ENCODE assay signal across 24 mouse cellular contexts in genomic region chr7:138457964-138458363, GRCm38 (mm10).
DNase-seq lines count a peak whose midpoint lies in the region; ATAC-seq and TF ChIP-seq lines count a peak whose summit lies in the region.
"Had no signal": no experiment of that assay in that cellular context is flagged by ENCODE, and none has a peak within 500 bp of the region (broad histone marks: within the 10 kb centered on the region; RNA-seq: fewer than 3 reads in every experiment).

No protein-coding gene starts in this region.

- no peak overlapping the region for H3K9ac ChIP-seq in midbrain, embryonic 13.5 days (replicated peaks)
- no peak overlapping the region for H3K9ac ChIP-seq in midbrain, embryonic 11.5 days (ENCODE audit: low read length)
- H3K9ac ChIP-seq in midbrain, embryonic 14.5 days (replicated peaks; ENCODE audit: low read length): no peak overlapping the region
- no peak overlapping the region for H3K9ac ChIP-seq in midbrain, postnatal 0 days (replicated peaks; ENCODE audit: low read length, poor library complexity, severe bottlenecking)
- H3K9ac ChIP-seq: forebrain, embryonic 15.5 days; heart, embryonic 13.5 days; hindbrain, embryonic 14.5 days had no signal

- H3K4me1 ChIP-seq in midbrain, embryonic 13.5 days (replicated peaks): peaks cover 12% of the 10 kb centered on the region
- H3K4me1 ChIP-seq in midbrain, embryonic 11.5 days (ENCODE audit: control insufficient read depth, insufficient read depth, low read length): no peaks in the 10 kb centered on the region
- H3K4me1 ChIP-seq in midbrain, embryonic 14.5 days (ENCODE audit: control insufficient read depth, insufficient read depth, low read length): 0 out of 2 replicates have a peak, but pooled peaks cover 3% of the 10 kb centered on the region
- H3K4me1 ChIP-seq in midbrain, postnatal 0 days (ENCODE audit: insufficient read depth, low read length): peaks cover 7% of the 10 kb centered on the region; the same call in 1 of the 2 replicates
- H3K4me1 ChIP-seq: heart, embryonic 10.5 days; heart, embryonic 13.5 days had no signal

- H3K4me2 ChIP-seq in midbrain, embryonic 13.5 days (replicated peaks): no peak overlapping the region
- H3K4me2 ChIP-seq in midbrain, embryonic 11.5 days: no peak overlapping the region
- H3K4me2 ChIP-seq in midbrain, embryonic 14.5 days (ENCODE audit: low read length): no peak overlapping the region
- H3K4me2 ChIP-seq in midbrain, postnatal 0 days (ENCODE audit: low read depth, low read length, poor library complexity, severe bottlenecking): no peak overlapping the region
- H3K4me2 ChIP-seq: forebrain, embryonic 15.5 days; heart, embryonic 13.5 days; hindbrain, embryonic 14.5 days had no signal

- H3K27me3 ChIP-seq in midbrain, embryonic 13.5 days: no peaks in the 10 kb centered on the region
- no peaks in the 10 kb centered on the region for H3K27me3 ChIP-seq in midbrain, embryonic 11.5 days (ENCODE audit: control insufficient read depth, insufficient read depth, low read length)
- no peaks in the 10 kb centered on the region for H3K27me3 ChIP-seq in midbrain, embryonic 14.5 days (ENCODE audit: control insufficient read depth, insufficient read depth, low read length)
- H3K27me3 ChIP-seq in midbrain, postnatal 0 days (ENCODE audit: insufficient read depth, low read length): no peaks in the 10 kb centered on the region
- H3K27me3 ChIP-seq: forebrain, embryonic 15.5 days had no signal

- peak overlapping the region; percentile 36 for H3K27ac ChIP-seq in midbrain, embryonic 13.5 days
- no peak overlapping the region for H3K27ac ChIP-seq in midbrain, embryonic 11.5 days (ENCODE audit: low read depth, low read length)
- H3K27ac ChIP-seq in midbrain, embryonic 14.5 days (replicated peaks; ENCODE audit: low read depth, low read length): 0 out of 2 replicates have a peak overlapping the region, but pooled peaks have one; percentile 49
- 0 out of 2 replicates have a peak overlapping the region, but pooled peaks have one; percentile 12 for H3K27ac ChIP-seq in midbrain, postnatal 0 days (ENCODE audit: low read depth, low read length)
- H3K27ac ChIP-seq: forebrain, embryonic 10.5 days; forebrain, embryonic 15.5 days; heart, adult 2 months; heart, embryonic 10.5 days; heart, embryonic 13.5 days; hindbrain, embryonic 14.5 days had no signal

- peak; percentile 84 for ATAC-seq in midbrain, embryonic 13.5 days
- ATAC-seq in midbrain, embryonic 11.5 days (ENCODE audit: low FRiP score): no peak
- ATAC-seq in midbrain, embryonic 14.5 days (ENCODE audit: low FRiP score, low TSS enrichment): peak; percentile 48; the same call in 1 of the 2 replicates
- no peak; the same call in 1 of the 2 replicates for ATAC-seq in midbrain, postnatal 0 days (ENCODE audit: low FRiP score)
- ATAC-seq: activated CD4-positive, CD25-positive, alpha-beta regulatory T cell, adult 4 months; CD4-positive, CD25-positive, alpha-beta regulatory T cell, adult 4 months; forebrain, embryonic 15.5 days had no signal

- TF ChIP-seq POLR2A in brain, embryonic 14.5 days (IDR thresholded peaks at IDR 0.05; ENCODE audit: borderline replicate concordance, extremely low read depth, insufficient read depth, insufficient read length, poor library complexity, severe bottlenecking): no peak

- H3K36me3 ChIP-seq in midbrain, embryonic 13.5 days: no peaks in the 10 kb centered on the region
- no peaks in the 10 kb centered on the region for H3K36me3 ChIP-seq in midbrain, embryonic 11.5 days (ENCODE audit: control insufficient read depth, insufficient read depth, low read length)
- no peaks in the 10 kb centered on the region for H3K36me3 ChIP-seq in midbrain, embryonic 14.5 days (ENCODE audit: control insufficient read depth, insufficient read depth, low read length)
- no peaks in the 10 kb centered on the region for H3K36me3 ChIP-seq in midbrain, postnatal 0 days (ENCODE audit: insufficient read depth, low read length)
- H3K36me3 ChIP-seq: forebrain, embryonic 10.5 days; forebrain, embryonic 15.5 days; heart, embryonic 10.5 days; heart, embryonic 13.5 days had no signal

- WGBS in midbrain, embryonic 13.5 days: 31% methylated on average over 7 of the region's 7 CpGs
- WGBS in midbrain, embryonic 11.5 days: 40% methylated on average over 7 of the region's 7 CpGs
- 29% methylated on average over 7 of the region's 7 CpGs for WGBS in midbrain, embryonic 14.5 days
- 18% methylated on average over 7 of the region's 7 CpGs for WGBS in midbrain, postnatal 0 days

- no peaks in the 10 kb centered on the region for H3K9me3 ChIP-seq in midbrain, embryonic 13.5 days
- no peaks in the 10 kb centered on the region for H3K9me3 ChIP-seq in midbrain, embryonic 11.5 days (ENCODE audit: control insufficient read depth, low read length)
- no peaks in the 10 kb centered on the region for H3K9me3 ChIP-seq in midbrain, embryonic 14.5 days (ENCODE audit: control insufficient read depth, low read length)
- no peaks in the 10 kb centered on the region for H3K9me3 ChIP-seq in midbrain, postnatal 0 days (ENCODE audit: low read length)
- H3K9me3 ChIP-seq: forebrain, embryonic 10.5 days; forebrain, embryonic 15.5 days; heart, embryonic 10.5 days; heart, embryonic 13.5 days had no signal

- no peak for DNase-seq in midbrain, embryonic 11.5 days (ENCODE audit: low spot score, missing footprints)
- peak; percentile 78 for DNase-seq in brain, embryonic 14.5 days (ENCODE audit: low read depth)
- peak; percentile 79 for DNase-seq in midbrain, embryonic 14.5 days
- no peak for DNase-seq in midbrain, postnatal 0 days (ENCODE audit: low spot score)
- no peak for DNase-seq in kidney, postnatal 36 days
- no peak for DNase-seq in urinary bladder, adult 2 months (ENCODE audit: low spot score)
- no peak for DNase-seq in thymus, postnatal 25 days
- DNase-seq: adrenal gland, adult 8-10 months; adrenal gland, postnatal 25 days; cerebellum, adult 18-20 months; cerebellum, adult 9-10 months; cerebellum, postnatal 14 days; gastrocnemius, postnatal 25 days; heart, adult 2 months; heart, postnatal 14 days; heart, postnatal 4 days had no signal

- no peak for TF ChIP-seq CTCF in brain, embryonic 14.5 days (IDR thresholded peaks at IDR 0.05; ENCODE audit: borderline replicate concordance, extremely low read depth, insufficient read depth, insufficient read length)
- no peak for TF ChIP-seq CTCF in midbrain, postnatal 0 days (IDR thresholded peaks at IDR 0.05)

- no peak overlapping the region for H3K4me3 ChIP-seq in midbrain, embryonic 13.5 days (replicated peaks)
- no peak overlapping the region for H3K4me3 ChIP-seq in midbrain, embryonic 11.5 days (ENCODE audit: low read depth, low read length)
- no peak overlapping the region for H3K4me3 ChIP-seq in midbrain, embryonic 14.5 days (replicated peaks; ENCODE audit: low read depth, low read length)
- no peak overlapping the region for H3K4me3 ChIP-seq in midbrain, postnatal 0 days (ENCODE audit: low read depth, low read length)
- H3K4me3 ChIP-seq: forebrain, embryonic 10.5 days; forebrain, embryonic 15.5 days; heart, adult 2 months; heart, embryonic 10.5 days; heart, embryonic 13.5 days had no signal

Comparison
In these comparisons a context has a peak if more than half of its experiments do, and no peak if none do; other contexts are left out.
1. ATAC-seq: peak in midbrain, embryonic 13.5 days (single experiment) and midbrain, embryonic 14.5 days (single experiment); none in midbrain, embryonic 11.5 days (single experiment) and midbrain, postnatal 0 days (single experiment).
2. DNase-seq: peak in brain, embryonic 14.5 days (single experiment) and midbrain, embryonic 14.5 days (single experiment); none in midbrain, embryonic 11.5 days (single experiment), midbrain, postnatal 0 days (single experiment), kidney, postnatal 36 days (0 of 2), urinary bladder, adult 2 months (single experiment) and thymus, postnatal 25 days (single experiment).